Mouse (Mus musculus) kidney, adult 2 months (tissue): ENCODE data around the gene Rfc3.

Source experiments
- CTCF ChIP-seq: fragments of 200-500 bp; conservative IDR thresholded peaks from 2 replicates; pipeline ENCODE4 v1.5.1; 2011; ENCODE audit warnings: low read depth, mild to moderate bottlenecking, control low read depth, low read length, moderate library complexity, mixed read lengths; ENCODE audit not compliant: insufficient read depth, insufficient read length
- POLR2A ChIP-seq: fragments of 200-500 bp; IDR thresholded peaks from one replicate; pipeline ENCODE4 v1.6.1; 2011; ENCODE audit warnings: low read depth, low read length, control low read depth

DNA sequence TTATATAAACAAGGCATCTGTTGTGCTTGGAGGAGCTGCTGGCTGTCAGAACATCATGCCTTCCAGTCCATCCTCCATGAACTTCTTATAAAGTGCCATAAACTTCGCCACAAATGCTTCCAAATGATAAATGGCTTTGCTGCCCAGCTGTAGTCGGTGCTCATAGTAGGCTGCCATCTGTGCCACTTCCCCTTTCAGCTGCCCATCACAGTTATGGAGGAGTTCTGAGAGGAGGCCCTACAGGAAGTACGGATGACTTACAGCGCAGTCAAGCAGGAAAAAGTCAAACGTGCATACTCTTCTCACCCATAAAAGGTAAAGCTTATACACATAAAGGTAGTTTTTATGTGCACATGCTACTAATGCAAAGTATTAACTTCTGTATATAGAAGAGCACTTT, 8.2 kb downstream of the Rfc3 start:
- TF ChIP-seq POLR2A: no peak
- TF ChIP-seq CTCF: no peak
